Mouse (Mus musculus) liver, embryonic 14.5 days (tissue): ENCODE measurements around the gene Olfr1066.

ENCODE experiments used
- CTCF ChIP-seq: IDR thresholded peaks from 2 replicates; pipeline ENCODE4 v1.5.1; 2016; ENCODE audit warnings: antibody characterized with exemption, low read depth, control low read depth
- EP300 ChIP-seq: IDR thresholded peaks from 2 replicates; pipeline ENCODE4 v1.6.1; 2016; ENCODE audit warnings: antibody characterized with exemption, low read depth

DNA sequence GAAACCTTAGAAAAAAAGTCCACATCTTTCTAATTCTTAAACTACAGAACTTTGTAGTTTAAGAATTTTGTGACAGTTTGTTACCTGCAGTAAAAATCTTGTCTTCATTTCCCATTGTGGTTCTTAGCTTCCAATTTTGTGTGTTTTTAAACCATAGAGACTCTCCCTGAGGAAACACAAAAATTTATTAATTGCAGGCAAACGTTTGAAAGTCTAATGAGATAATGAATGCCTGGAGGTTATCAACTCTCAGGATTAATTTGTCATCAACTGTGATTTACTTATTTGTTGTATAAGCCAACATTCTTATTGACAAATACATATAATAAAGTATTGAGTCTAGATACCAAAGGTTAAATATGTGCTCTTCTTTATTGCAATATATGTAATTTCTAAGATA, 31.2 kb upstream of the Olfr1066 start, which contains the start of gene Olfr228:
- TF ChIP-seq EP300 (no peak), CTCF (no peak)
